Mouse (Mus musculus) embryonic facial prominence, embryonic 13.5 days (tissue): ENCODE results near the gene Ahdc1. TPM values are rescaled to one million over a fixed set of nuclear protein-coding genes. Genes with fewer than 3 reads are reported as not detected.

Experiments
- ATAC-seq: fragments of 200-750 bp; cut with Nextera tagmentation; 2 replicates; pipeline ENCODE4 v1.8.0; 2017; ENCODE audit warnings: low read depth; ENCODE audit not compliant: insufficient number of reproducible peaks, insufficient read depth, low FRiP score, low TSS enrichment
- H3K27ac ChIP-seq: fragments of 300-500 bp; sonication (generic); 2 replicates; pipeline ENCODE4 v1.5.1; 2015; ENCODE audit warnings: moderate library complexity, mild to moderate bottlenecking, inconsistent platforms
- H3K27me3 ChIP-seq: fragments of 300-500 bp; sonication (generic); 2 replicates; pipeline ENCODE4 v1.6.1; 2015; ENCODE audit warnings: mild to moderate bottlenecking, inconsistent platforms
- H3K36me3 ChIP-seq: fragments of 300-500 bp; sonication (generic); 2 replicates; pipeline ENCODE4 v1.6.1; 2015; ENCODE audit warnings: mild to moderate bottlenecking, inconsistent platforms
- H3K4me1 ChIP-seq: fragments of 300-500 bp; sonication (generic); 2 replicates; pipeline ENCODE4 v1.6.1; 2015; ENCODE audit warnings: inconsistent platforms
- H3K4me2 ChIP-seq: fragments of 300-500 bp; sonication (generic); 2 replicates; pipeline ENCODE4 v1.6.1; 2015; ENCODE audit warnings: moderate library complexity, mild to moderate bottlenecking, inconsistent platforms
- H3K4me3 ChIP-seq: fragments of 300-500 bp; sonication (generic); 2 replicates; pipeline ENCODE4 v1.5.1; 2015; ENCODE audit warnings: mild to moderate bottlenecking, inconsistent platforms
- H3K9ac ChIP-seq: fragments of 300-500 bp; sonication (generic); 2 replicates; pipeline ENCODE4 v1.6.1; 2015; ENCODE audit warnings: mild to moderate bottlenecking, inconsistent platforms
- H3K9me3 ChIP-seq: fragments of 300-500 bp; sonication (generic); 2 replicates; pipeline ENCODE4 v1.6.1; 2016; ENCODE audit warnings: inconsistent platforms
- WGBS: fragments of 180-500 bp; shearing (Covaris S2); methylation state at CpG from one replicate; pipeline ENCODE4 v1.1.7; 2015; ENCODE audit warnings: mixed read lengths; 5-methylcytosine and 5-hydroxymethylcytosine counted together
- polyA plus RNA-seq: library from polyadenylated mRNA; unstranded; fragments of >200 nt; fragmentation: Nextera tagmentation; extraction: Ambion mirVana; gene quantifications from 2 replicates; pipeline ENCODE4 v1.2.1, GENCODE M21; 2015

The Ahdc1 gene
- polyA plus RNA-seq, 1 experiment from 2014 or later, result 12.8 TPM

GRCm38 (mm10) chr4:133042651-133043635 lies 31.9 kb downstream of the Ahdc1 start:
- no peaks in the 10 kb centered on the region for H3K36me3 ChIP-seq
- 8% methylated on average over 28 of the region's 28 CpGs for WGBS
- H3K4me1 ChIP-seq, result peaks cover 97% of the 10 kb centered on the region
- peak overlapping the region; percentile 83 for H3K27ac ChIP-seq
- H3K4me2 ChIP-seq, result peak overlapping the region; percentile 55
- H3K9me3 ChIP-seq, result no peaks in the 10 kb centered on the region
- H3K27me3 ChIP-seq, result no peaks in the 10 kb centered on the region
- peak overlapping the region; percentile 54 for H3K9ac ChIP-seq
- ATAC-seq, result peak; percentile 7; the same call in 1 of the 2 replicates
- peak overlapping the region; percentile 16 for H3K4me3 ChIP-seq

GRCm38 (mm10) chr4:133043798-133044646 lies 33.0 kb downstream of the Ahdc1 start:
- Histone ChIP-seq H3K36me3 (no peaks in the 10 kb centered on the region), H3K4me3 (peak overlapping the region; percentile 16; the same call in 1 of the 2 replicates), H3K4me1 (peaks cover 100% of the 10 kb centered on the region), H3K27me3 (no peaks in the 10 kb centered on the region), H3K9ac (0 out of 2 replicates have a peak overlapping the region, but pooled peaks have one; percentile 44), H3K27ac (peak overlapping the region; percentile 96; the same call in 1 of the 2 replicates), H3K4me2 (peak overlapping the region; percentile 55), H3K9me3 (no peaks in the 10 kb centered on the region)
- 29% methylated on average over 6 of the region's 6 CpGs for WGBS
- no peak for ATAC-seq

- ATAC-seq, result no peak
- Histone ChIP-seq H3K9me3 (no peaks in the 10 kb centered on the region), H3K27ac (peak overlapping the region; percentile 96; the same call in 1 of the 2 replicates), H3K4me3 (no peak overlapping the region), H3K9ac (peak overlapping the region; percentile 38; the same call in 1 of the 2 replicates), H3K4me2 (no peak overlapping the region), H3K36me3 (no peaks in the 10 kb centered on the region), H3K4me1 (peaks cover 100% of the 10 kb centered on the region), H3K27me3 (no peaks in the 10 kb centered on the region)
- WGBS, result 24% methylated on average over 6 of the region's 6 CpGs
Observed at GRCm38 (mm10) chr4:133044647-133045094, 33.6 kb downstream of the Ahdc1 start.

GRCm38 (mm10) chr4:133045771-133046474 lies 34.9 kb downstream of the Ahdc1 start:
- 24% methylated on average over 11 of the region's 11 CpGs for WGBS

GRCm38 (mm10) chr4:133046691-133047352 lies 35.8 kb downstream of the Ahdc1 start:
- Histone ChIP-seq H3K27me3 (no peaks in the 10 kb centered on the region), H3K27ac (peak overlapping the region; percentile 96), H3K9ac (peak overlapping the region; percentile 54; the same call in 1 of the 2 replicates), H3K4me2 (peak overlapping the region; percentile 30; the same call in 1 of the 2 replicates), H3K36me3 (no peaks in the 10 kb centered on the region), H3K4me3 (no peak overlapping the region), H3K9me3 (no peaks in the 10 kb centered on the region), H3K4me1 (peaks cover 100% of the 10 kb centered on the region)
- WGBS, result 28% methylated on average over 12 of the region's 12 CpGs
- no peak for ATAC-seq

More at GRCm38 (mm10) chr4:133045771-133046474, 34.9 kb downstream of the Ahdc1 start:
- no peaks in the 10 kb centered on the region for H3K9me3 ChIP-seq
- H3K27ac ChIP-seq, result peak overlapping the region; percentile 96
- peak overlapping the region; percentile 17; the same call in 1 of the 2 replicates for H3K4me2 ChIP-seq
- H3K36me3 ChIP-seq, result no peaks in the 10 kb centered on the region
- H3K4me3 ChIP-seq, result no peak overlapping the region
- peaks cover 100% of the 10 kb centered on the region for H3K4me1 ChIP-seq
- ATAC-seq, result no peak
- peak overlapping the region; percentile 32; the same call in 1 of the 2 replicates for H3K9ac ChIP-seq
- no peaks in the 10 kb centered on the region for H3K27me3 ChIP-seq

- Histone ChIP-seq H3K4me3 (no peak overlapping the region), H3K9me3 (no peaks in the 10 kb centered on the region), H3K4me2 (peak overlapping the region; percentile 30), H3K9ac (peak overlapping the region; percentile 54; the same call in 1 of the 2 replicates), H3K27ac (peak overlapping the region; percentile 96), H3K27me3 (no peaks in the 10 kb centered on the region), H3K4me1 (peaks cover 100% of the 10 kb centered on the region), H3K36me3 (no peaks in the 10 kb centered on the region)
- ATAC-seq, result no peak
- 7% methylated on average over 15 of the region's 16 CpGs for WGBS
Observed at GRCm38 (mm10) chr4:133047353-133048105, 36.5 kb downstream of the Ahdc1 start.

GRCm38 (mm10) chr4:133049071-133049920 lies 38.2 kb downstream of the Ahdc1 start:
- Histone ChIP-seq H3K4me2 (peak overlapping the region; percentile 7), H3K4me3 (no peak overlapping the region), H3K9ac (0 out of 2 replicates have a peak overlapping the region, but pooled peaks have one; percentile 40), H3K27me3 (no peaks in the 10 kb centered on the region), H3K27ac (peak overlapping the region; percentile 96), H3K4me1 (peaks cover 100% of the 10 kb centered on the region), H3K9me3 (no peaks in the 10 kb centered on the region), H3K36me3 (peaks cover 6% of the 10 kb centered on the region; the same call in 1 of the 2 replicates)
- ATAC-seq, result no peak
- WGBS, result 43% methylated on average over 19 of the region's 19 CpGs

- no peak overlapping the region for H3K4me3 ChIP-seq
- H3K4me2 ChIP-seq, result no peak overlapping the region
- WGBS, result 61% methylated on average over 9 of the region's 9 CpGs
- H3K9me3 ChIP-seq, result no peaks in the 10 kb centered on the region
- ATAC-seq, result no peak
- H3K9ac ChIP-seq, result 0 out of 2 replicates have a peak overlapping the region, but pooled peaks have one; percentile 21
- peak overlapping the region; percentile 96 for H3K27ac ChIP-seq
- H3K36me3 ChIP-seq, result peaks cover 12% of the 10 kb centered on the region
- peaks cover 100% of the 10 kb centered on the region for H3K4me1 ChIP-seq
- H3K27me3 ChIP-seq, result no peaks in the 10 kb centered on the region
Observed at GRCm38 (mm10) chr4:133050196-133050836, 39.3 kb downstream of the Ahdc1 start.
